Comparison of ENCODE assay signal across 22 mouse cellular contexts in genomic region chr3:119512596-119512995, GRCm38 (mm10).
"Had no signal": no experiment of that assay in that cellular context is flagged by ENCODE, and none has a peak within 500 bp of the region (broad histone marks: within the 10 kb centered on the region; RNA-seq: fewer than 3 reads in every experiment).

No protein-coding gene starts in this region.

- H3K27me3 ChIP-seq: forebrain, embryonic 15.5 days; heart, embryonic 13.5 days; heart, embryonic 15.5 days; hindbrain, embryonic 13.5 days; hindbrain, embryonic 15.5 days; limb, embryonic 13.5 days; limb, embryonic 15.5 days; liver, embryonic 12.5 days had no signal

- H3K4me1 ChIP-seq: forebrain, embryonic 15.5 days; heart, embryonic 15.5 days; hindbrain, embryonic 13.5 days; hindbrain, embryonic 15.5 days; limb, embryonic 13.5 days; limb, embryonic 15.5 days; liver, embryonic 12.5 days had no signal

- DNase-seq: forebrain, postnatal 0 days; gastrocnemius, postnatal 14 days; gastrocnemius, postnatal 36 days; heart, adult 11 months; heart, adult 2 months; heart, postnatal 14 days; heart, postnatal 36 days; layer of hippocampus, adult 9-11 months; layer of hippocampus, postnatal 36 days; left cerebral cortex, postnatal 4 days had no signal

- H3K9ac ChIP-seq: forebrain, embryonic 15.5 days; forebrain, postnatal 0 days; heart, embryonic 13.5 days; heart, embryonic 15.5 days; hindbrain, embryonic 13.5 days; hindbrain, embryonic 15.5 days; limb, embryonic 13.5 days; limb, embryonic 15.5 days; liver, embryonic 12.5 days; liver, embryonic 14.5 days had no signal

- H3K4me3 ChIP-seq: forebrain, embryonic 15.5 days; heart, adult 2 months; heart, embryonic 13.5 days; heart, embryonic 15.5 days; hindbrain, embryonic 13.5 days; hindbrain, embryonic 15.5 days; limb, embryonic 13.5 days; limb, embryonic 15.5 days; liver, embryonic 12.5 days had no signal

- H3K27ac ChIP-seq: forebrain, embryonic 15.5 days; heart, adult 2 months; heart, embryonic 13.5 days; heart, embryonic 15.5 days; hindbrain, embryonic 13.5 days; hindbrain, embryonic 15.5 days; hindbrain, postnatal 0 days; limb, embryonic 13.5 days; limb, embryonic 15.5 days; liver, embryonic 12.5 days; liver, embryonic 14.5 days had no signal

- ATAC-seq: forebrain, embryonic 15.5 days; forebrain, postnatal 0 days; hindbrain, postnatal 0 days; intestine, embryonic 16.5 days; liver, embryonic 12.5 days had no signal

- H3K36me3 ChIP-seq: forebrain, embryonic 15.5 days; heart, embryonic 13.5 days; heart, embryonic 15.5 days; hindbrain, embryonic 13.5 days; hindbrain, embryonic 15.5 days; limb, embryonic 13.5 days; limb, embryonic 15.5 days; liver, embryonic 12.5 days had no signal

- H3K4me2 ChIP-seq: forebrain, embryonic 15.5 days; heart, embryonic 11.5 days; heart, embryonic 13.5 days; heart, embryonic 15.5 days; hindbrain, embryonic 13.5 days; hindbrain, embryonic 15.5 days; limb, embryonic 13.5 days; limb, embryonic 15.5 days; liver, embryonic 12.5 days had no signal

- H3K9me3 ChIP-seq: forebrain, embryonic 15.5 days; heart, embryonic 13.5 days; heart, embryonic 15.5 days; hindbrain, embryonic 13.5 days; hindbrain, embryonic 15.5 days; limb, embryonic 13.5 days; limb, embryonic 15.5 days; liver, embryonic 12.5 days had no signal
